ENCODE assay signal across 22 mouse cellular contexts in the genomic region with DNA sequence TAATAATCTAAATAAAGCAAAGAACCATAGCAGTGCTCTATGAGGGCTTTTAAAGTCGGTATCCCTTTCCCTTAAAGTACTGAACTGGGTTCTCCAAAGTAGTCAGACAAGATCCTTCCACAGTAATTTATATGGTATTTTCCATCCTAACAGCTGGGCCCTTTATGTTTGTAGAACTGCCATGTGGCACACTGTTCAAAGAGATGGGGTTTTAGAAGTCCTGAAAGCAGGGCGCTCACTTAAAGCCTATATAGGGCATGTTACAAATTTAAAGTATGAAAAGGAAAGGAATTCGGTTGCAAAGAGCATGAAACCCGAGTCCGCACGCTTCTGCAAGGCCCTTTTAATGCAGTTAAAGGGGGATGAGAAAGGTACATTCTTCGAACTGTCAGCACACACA.
"Had no signal": no experiment of that assay in that cellular context is flagged by ENCODE, and none has a peak within 500 bp of the region (broad histone marks: within the 10 kb centered on the region; RNA-seq: fewer than 3 reads in every experiment).

No protein-coding gene starts in this region.

- H3K36me3 ChIP-seq: kidney, embryonic 15.5 days; liver, embryonic 12.5 days; liver, embryonic 15.5 days; lung, embryonic 15.5 days; midbrain, embryonic 10.5 days; midbrain, embryonic 13.5 days; neural tube, embryonic 13.5 days had no signal

- H3K27me3 ChIP-seq: kidney, embryonic 15.5 days; liver, embryonic 12.5 days; liver, embryonic 15.5 days; lung, embryonic 15.5 days; megakaryocyte, embryonic 14.5 days; midbrain, embryonic 13.5 days; neural tube, embryonic 13.5 days had no signal

- H3K27ac ChIP-seq: kidney, embryonic 15.5 days; liver, embryonic 12.5 days; liver, embryonic 15.5 days; lung, embryonic 15.5 days; midbrain, embryonic 10.5 days; midbrain, embryonic 13.5 days; neural tube, embryonic 13.5 days had no signal

- ATAC-seq: liver, embryonic 12.5 days; midbrain, embryonic 13.5 days; midbrain, embryonic 16.5 days had no signal

- H3K9me3 ChIP-seq: kidney, embryonic 15.5 days; liver, embryonic 12.5 days; liver, embryonic 15.5 days; lung, embryonic 15.5 days; megakaryocyte, embryonic 14.5 days; midbrain, embryonic 10.5 days; midbrain, embryonic 13.5 days; neural tube, embryonic 13.5 days had no signal

- H3K9ac ChIP-seq: kidney, embryonic 15.5 days; liver, embryonic 12.5 days; liver, embryonic 15.5 days; lung, embryonic 15.5 days; midbrain, embryonic 13.5 days; neural tube, embryonic 13.5 days had no signal

- DNase-seq: kidney, adult 8-10 months; kidney, postnatal 10 days; kidney, postnatal 4 days; liver; lung, adult 18-20 months; lung, postnatal 10 days; lung, postnatal 36 days; retina, postnatal 1 day; right cerebral cortex, postnatal 25 days; spleen, adult 18-20 months; thymus, adult 18-20 months; thymus, postnatal 36 days had no signal

- H3K4me3 ChIP-seq: kidney, embryonic 15.5 days; liver, embryonic 12.5 days; liver, embryonic 15.5 days; lung, embryonic 15.5 days; megakaryocyte, embryonic 14.5 days; midbrain, embryonic 10.5 days; midbrain, embryonic 13.5 days; myocyte; neural tube, embryonic 13.5 days had no signal

- H3K4me2 ChIP-seq: kidney, embryonic 15.5 days; liver, embryonic 12.5 days; liver, embryonic 15.5 days; lung, embryonic 15.5 days; midbrain, embryonic 13.5 days; neural tube, embryonic 13.5 days had no signal

- H3K4me1 ChIP-seq: kidney, embryonic 15.5 days; liver, embryonic 12.5 days; liver, embryonic 15.5 days; lung, embryonic 15.5 days; megakaryocyte, embryonic 14.5 days; midbrain, embryonic 10.5 days; midbrain, embryonic 13.5 days; neural tube, embryonic 13.5 days had no signal
